Mouse (Mus musculus): Measurements from ENCODE around the gene Xirp2. TPM values are rescaled to one million over a fixed set of nuclear protein-coding genes. Genes with fewer than 3 reads are reported as not detected.

The Xirp2 gene
- polyA plus RNA-seq (2015; fragmentation: Nextera tagmentation; extraction: Ambion mirVana), result 6.0 and 8.3 TPM in 2 replicates

GRCm38 (mm10) chr2:67445780-67446179, at the start of gene Xirp2:
Gene Xirp2, plus strand, starts transcription at chr2:67446002.

DNA sequence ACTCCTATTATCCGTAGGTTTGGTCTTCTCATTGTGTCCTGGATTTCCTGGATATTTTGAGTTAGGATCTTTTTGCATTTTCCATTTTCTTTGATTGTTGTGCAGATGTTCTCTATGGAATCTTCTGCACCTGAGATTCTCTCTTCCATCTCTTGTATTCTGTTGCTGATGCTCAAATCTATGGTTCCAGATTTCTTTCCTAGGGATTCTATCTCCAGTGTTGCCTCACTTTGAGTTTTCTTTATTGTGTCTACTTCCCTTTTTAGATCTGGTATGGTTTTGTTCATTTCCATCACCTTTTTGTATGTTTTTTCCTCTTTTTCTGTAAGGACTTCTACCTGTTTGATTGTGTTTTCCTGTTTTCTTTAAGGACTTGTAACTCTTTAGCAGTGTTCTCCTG, 32.4 kb upstream of the Xirp2 start, which contains the start of gene Gm21830:
Gm21830 (plus strand) TSS at position 301 of the 400 bp plus-strand sequence.

GRCm38 (mm10) chr2:67433081-67433480, 12.7 kb upstream of the Xirp2 start, which contains the start of gene Gm26727:
Gene Gm26727, minus strand, starts transcription at chr2:67433181.

DNA sequence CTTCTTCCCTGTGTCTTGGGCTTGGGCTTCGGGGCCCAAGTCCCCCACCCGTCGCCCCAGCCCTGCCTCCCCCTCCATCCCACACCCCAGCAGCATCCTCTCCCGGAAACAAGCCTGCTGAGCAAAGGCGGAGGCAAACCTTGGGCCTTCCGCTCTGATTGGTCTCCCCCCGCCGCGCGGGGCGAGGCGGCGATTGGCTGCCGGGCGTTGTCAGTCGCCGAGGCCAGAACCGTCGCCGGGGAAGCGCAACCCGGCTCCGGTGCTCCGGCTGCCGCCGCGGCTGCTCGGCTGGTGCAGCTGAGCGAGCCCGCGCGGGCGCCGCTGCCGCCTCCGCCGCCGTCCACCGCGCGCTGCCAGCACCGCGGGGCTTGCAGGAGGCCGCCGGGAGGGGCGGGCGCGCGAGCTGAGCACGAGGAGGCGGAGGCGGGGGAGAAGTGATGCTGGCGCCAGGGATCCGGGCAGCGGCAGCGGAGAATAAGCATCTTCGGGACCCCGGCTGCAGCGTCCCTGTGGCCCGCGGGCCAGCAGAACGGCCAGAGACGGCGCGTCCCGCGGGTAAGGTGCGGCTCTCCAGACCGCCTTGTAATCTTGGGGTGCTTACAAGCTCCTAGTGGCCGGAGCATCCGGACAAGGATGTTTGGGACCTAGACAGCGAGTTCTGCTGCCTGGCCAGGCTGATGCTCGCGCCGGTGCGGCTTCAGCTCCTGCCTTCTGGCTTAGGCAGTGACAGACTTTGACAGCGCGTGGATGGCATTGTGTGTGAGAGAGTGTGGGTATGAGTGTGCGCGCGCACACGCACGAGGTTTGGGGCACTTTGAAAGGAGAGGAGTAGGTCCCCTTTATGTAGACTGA, 119.9 kb downstream of the Xirp2 start, which contains the start of gene B3galt1:
B3galt1 (plus strand) TSS at position 392 of the 852 bp plus-strand sequence.

Other genes with a start within 250 kb of the Xirp2 start
- gene Gm21830, start 32.3 kb upstream of the Xirp2 start, polyA plus RNA-seq (2015; fragmentation: Nextera tagmentation; extraction: Ambion mirVana), result not detected in 2 replicates
- not detected in 2 replicates for gene Gm26727, start 12.8 kb upstream of the Xirp2 start, polyA plus RNA-seq (2015; fragmentation: Nextera tagmentation; extraction: Ambion mirVana)
- gene B3galt1, start 119.9 kb downstream of the Xirp2 start, polyA plus RNA-seq (2015; fragmentation: Nextera tagmentation; extraction: Ambion mirVana), result 1.5 and 1.7 TPM in 2 replicates